Mouse (Mus musculus) erythroblast, embryonic 14.5 days (primary cell): ENCODE measurements at regions not wholly inside any gene's neighbourhood (a gene's known extent, or its start where the extent isn't known, plus 50 kb on each side); places are given as distances from the start of the nearest gene placed in this dataset.

ENCODE experiments used
- GATA1 ChIP-seq: IDR thresholded peaks from 2 replicates; pipeline ENCODE4 v1.6.1; 2012; ENCODE audit warnings: low read length, inconsistent platforms, mixed read lengths
- TAL1 ChIP-seq: IDR thresholded peaks from 3 replicates; pipeline ENCODE4 v1.6.1; 2012; ENCODE audit warnings: low read length, inconsistent platforms, mixed read lengths

- no peak for TF ChIP-seq GATA1
- TF ChIP-seq TAL1 = no peak
Measured at GRCm38 (mm10) chr13:37693617-37694016, 84.6 kb upstream of the Rreb1 start.
